Mouse (Mus musculus) neural tube, embryonic 13.5 days (tissue): Measurements from ENCODE around the gene Parp3. TPM values are rescaled to one million over a fixed set of nuclear protein-coding genes. Genes with fewer than 3 reads are reported as not detected.

Experiments used
- polyA plus RNA-seq: library from polyadenylated mRNA; unstranded; fragments of >200 nt; fragmentation: Nextera tagmentation; extraction: Ambion mirVana; gene quantifications from 2 replicates; pipeline ENCODE4 v1.2.1, GENCODE M21; 2015

Gene Parp3
- polyA plus RNA-seq, 1 experiment from 2014 or later, result 1.3 TPM

Other genes starting within 250 kb of the Parp3 start
- 96.8 and 101 TPM in 2 replicates for gene Alas1, start 228.3 kb downstream of the Parp3 start, polyA plus RNA-seq
- gene Poc1a, start 195.9 kb downstream of the Parp3 start, polyA plus RNA-seq, result 8.0 and 8.4 TPM in 2 replicates
- 12.3 and 13.1 TPM in 2 replicates for gene Dusp7, start 108.3 kb downstream of the Parp3 start, polyA plus RNA-seq
- 576 and 729 TPM in 2 replicates for gene Rpl29, start 47.5 kb downstream of the Parp3 start, polyA plus RNA-seq
- 27.9 and 31.0 TPM in 2 replicates for gene Acy1, start 38.6 kb downstream of the Parp3 start, polyA plus RNA-seq
- 5.9 and 6.9 TPM in 2 replicates for gene Abhd14b, start 29.5 kb downstream of the Parp3 start, polyA plus RNA-seq
- 49.7 and 57.4 TPM in 2 replicates for gene Abhd14a, start 29.3 kb downstream of the Parp3 start, polyA plus RNA-seq
- 257 and 262 TPM in 2 replicates for gene Pcbp4, start 23.7 kb downstream of the Parp3 start, polyA plus RNA-seq
- 0.73 and 0.92 TPM in 2 replicates for gene Gpr62, start 11.0 kb downstream of the Parp3 start, polyA plus RNA-seq
- 42.3 and 43.7 TPM in 2 replicates for gene Rrp9, start 986 bp downstream of the Parp3 start, polyA plus RNA-seq
- not detected in 2 replicates for gene Iqcf1, start 23.0 kb upstream of the Parp3 start, polyA plus RNA-seq
- not detected in 2 replicates for gene Iqcf5, start 37.6 kb upstream of the Parp3 start, polyA plus RNA-seq
- gene Iqcf3, start 84.7 kb upstream of the Parp3 start, polyA plus RNA-seq, result not detected in 2 replicates
- gene Iqcf4, start 94.0 kb upstream of the Parp3 start, polyA plus RNA-seq, result not detected in 2 replicates
- gene Iqcf6, start 149.6 kb upstream of the Parp3 start, polyA plus RNA-seq, result not detected in 2 replicates
- 3.5 and 4.2 TPM in 2 replicates for gene Grm2, start 179.1 kb upstream of the Parp3 start, polyA plus RNA-seq
- gene Tex264, start 209.0 kb upstream of the Parp3 start, polyA plus RNA-seq, result 52.6 and 57.4 TPM in 2 replicates